19 mouse cellular contexts compared by ENCODE assay signal in genomic region chr5:102503066-102503465, GRCm38 (mm10). TPM values are rescaled to one million over a fixed set of nuclear protein-coding genes. Genes with fewer than 3 reads are reported as not detected.
DNase-seq lines count a peak whose midpoint lies in the region; ATAC-seq lines count a peak whose summit lies in the region.
"Had no signal": no experiment of that assay in that cellular context is flagged by ENCODE, and none has a peak within 500 bp of the region (broad histone marks: within the 10 kb centered on the region; RNA-seq: fewer than 3 reads in every experiment).

No protein-coding gene starts in this region.

- no peak overlapping the region for H3K4me3 ChIP-seq in kidney, embryonic 16.5 days (ENCODE audit: low read length)
- H3K4me3 ChIP-seq: embryonic facial prominence, embryonic 10.5 days; forebrain, embryonic 13.5 days; gastrocnemius, adult 2 months; hindbrain, embryonic 10.5 days had no signal

- no peak for ATAC-seq in kidney, embryonic 16.5 days (ENCODE audit: low FRiP score, low TSS enrichment)
- ATAC-seq: CD4-positive, CD25-positive, alpha-beta regulatory T cell, adult 4 months; forebrain, embryonic 13.5 days had no signal

- no peak overlapping the region for H3K4me2 ChIP-seq in kidney, embryonic 16.5 days (replicated peaks; ENCODE audit: low read depth, low read length)
- H3K4me2 ChIP-seq: forebrain, embryonic 13.5 days; hindbrain, embryonic 14.5 days had no signal

- H3K27ac ChIP-seq in kidney, embryonic 16.5 days (ENCODE audit: low read length), result no peak overlapping the region
- H3K27ac ChIP-seq: embryonic facial prominence, embryonic 10.5 days; forebrain, embryonic 13.5 days; gastrocnemius, adult 2 months; hindbrain, embryonic 10.5 days; hindbrain, embryonic 14.5 days had no signal

- H3K9me3 ChIP-seq in kidney, embryonic 16.5 days (ENCODE audit: low read length), result no peaks in the 10 kb centered on the region
- H3K9me3 ChIP-seq: embryonic facial prominence, embryonic 10.5 days; forebrain, embryonic 13.5 days; hindbrain, embryonic 10.5 days had no signal

- WGBS in kidney, embryonic 16.5 days, result 66% methylated on average over 3 of the region's 3 CpGs

- H3K4me1 ChIP-seq in kidney, embryonic 16.5 days (ENCODE audit: insufficient read depth, low read length), result no peaks in the 10 kb centered on the region
- H3K4me1 ChIP-seq: embryonic facial prominence, embryonic 10.5 days; forebrain, embryonic 13.5 days; hindbrain, embryonic 10.5 days had no signal

- intact Hi-C loops in heart, postnatal 10 days (cut with DNase I), result no loop called here

- no peaks in the 10 kb centered on the region for H3K27me3 ChIP-seq in kidney, embryonic 16.5 days (ENCODE audit: insufficient read depth, low read length)
- H3K27me3 ChIP-seq: forebrain, embryonic 13.5 days had no signal

- peak; percentile 52 for DNase-seq in heart, adult 11 months
- DNase-seq in heart, postnatal 10 days, result no peak
- DNase-seq in kidney, adult 9 months, result peak; percentile 35
- DNase-seq in lung, postnatal 36 days, result peak; percentile 3
- no peak for DNase-seq in lung, postnatal 25 days (ENCODE audit: low spot score)
- peak; percentile 7 to 40 for DNase-seq in kidney, postnatal 25 days
- no peak for DNase-seq in spleen, postnatal 4 days (ENCODE audit: low spot score in 2 of 2)
- DNase-seq: adrenal gland, postnatal 25 days; cerebellum, adult 2 months; cerebellum, postnatal 10 days; gastrocnemius, adult 2 months; gastrocnemius, postnatal 25 days had no signal

- no peaks in the 10 kb centered on the region for H3K36me3 ChIP-seq in kidney, embryonic 16.5 days (ENCODE audit: insufficient read depth, low read length)
- H3K36me3 ChIP-seq: embryonic facial prominence, embryonic 10.5 days; hindbrain, embryonic 10.5 days had no signal

- H3K9ac ChIP-seq in kidney, embryonic 16.5 days (replicated peaks; ENCODE audit: low read length), result no peak overlapping the region
- H3K9ac ChIP-seq: forebrain, embryonic 13.5 days; hindbrain, embryonic 14.5 days had no signal

RNA-seq across cellular contexts. Expression of gene Arhgap24, which starts 21.9 kb away (rescaled TPM):
- total RNA-seq in heart, postnatal 10 days (2021), result 10 to 100 TPM; 13.9 to 17.3 TPM
- polyA plus RNA-seq in kidney, embryonic 16.5 days (2015; fragmentation: Nextera tagmentation; extraction: Ambion mirVana), result 95.1 and 104 TPM in 2 replicates
- total RNA-seq: MEL had no signal

Comparison
In these comparisons a context has a peak if more than half of its experiments do, and no peak if none do; other contexts are left out.
1. DNase-seq: peak in heart, adult 11 months (single experiment), kidney, adult 9 months (single experiment), lung, postnatal 36 days (single experiment) and kidney, postnatal 25 days (2 of 2); none in heart, postnatal 10 days (0 of 2), lung, postnatal 25 days (single experiment) and spleen, postnatal 4 days (0 of 2).